Mouse (Mus musculus) kidney, embryonic 14.5 days (tissue): ENCODE measurements around the gene Plce1. TPM values are rescaled to one million over a fixed set of nuclear protein-coding genes. Genes with fewer than 3 reads are reported as not detected.

Experiments used
- ATAC-seq: fragments of 200-750 bp; cut with Nextera tagmentation; 2 replicates; pipeline ENCODE4 v1.8.0; 2017; ENCODE audit warnings: moderate number of reproducible peaks, mild to moderate bottlenecking, moderate TSS enrichment, moderate library complexity; ENCODE audit not compliant: low FRiP score, low TSS enrichment
- H3K27ac ChIP-seq: fragments of 300-500 bp; sonication (generic); 2 replicates; pipeline ENCODE4 v1.5.1; 2014; ENCODE audit warnings: low read depth, mild to moderate bottlenecking, low read length, moderate library complexity, mixed read lengths
- H3K27me3 ChIP-seq: fragments of 300-500 bp; sonication (generic); 2 replicates; pipeline ENCODE4 v1.6.1; 2014; ENCODE audit warnings: mild to moderate bottlenecking, low read length; ENCODE audit not compliant: control insufficient read depth, insufficient read depth
- H3K36me3 ChIP-seq: fragments of 300-500 bp; sonication (generic); 2 replicates; pipeline ENCODE4 v1.6.1; 2014; ENCODE audit warnings: low read length, mixed read lengths; ENCODE audit not compliant: control insufficient read depth, insufficient read depth
- H3K4me1 ChIP-seq: fragments of 300-500 bp; sonication (generic); 2 replicates; pipeline ENCODE4 v1.6.1; 2014; ENCODE audit warnings: low read length, mixed read lengths; ENCODE audit not compliant: control insufficient read depth, insufficient read depth
- H3K4me2 ChIP-seq: fragments of 300-500 bp; sonication (generic); replicated peaks from 2 replicates; pipeline ENCODE4 v1.6.1; 2014; ENCODE audit warnings: low read depth, mild to moderate bottlenecking, low read length
- H3K4me3 ChIP-seq: fragments of 300-500 bp; sonication (generic); 2 replicates; pipeline ENCODE4 v1.5.1; 2014; ENCODE audit warnings: mild to moderate bottlenecking, low read length
- H3K9ac ChIP-seq: fragments of 300-500 bp; sonication (generic); 2 replicates; pipeline ENCODE4 v1.6.1; 2014; ENCODE audit warnings: low read depth, mild to moderate bottlenecking, low read length, moderate library complexity
- H3K9me3 ChIP-seq: fragments of 300-500 bp; sonication (generic); 2 replicates; pipeline ENCODE4 v1.6.1; 2016; ENCODE audit warnings: low read length; ENCODE audit not compliant: control insufficient read depth
- WGBS: fragments of 180-500 bp; shearing (Covaris S2); extraction: QIAGEN DNeasy Blood & Tissue Kit; methylation state at CpG from one replicate; pipeline ENCODE4 v1.1.7; 2014; 5-methylcytosine and 5-hydroxymethylcytosine counted together
- polyA plus RNA-seq: library from polyadenylated mRNA; unstranded; fragments of >200 nt; fragmentation: Nextera tagmentation; extraction: Ambion mirVana; gene quantifications from 2 replicates; pipeline ENCODE4 v1.2.1, GENCODE M21; 2014

Plce1 gene
- polyA plus RNA-seq, 1 experiment from 2014 or later: 3.6 TPM

- no peaks in the 10 kb centered on the region for H3K36me3 ChIP-seq
- ATAC-seq: no peak
- no peaks in the 10 kb centered on the region for H3K4me1 ChIP-seq
- H3K9me3 ChIP-seq: no peaks in the 10 kb centered on the region
- no peaks in the 10 kb centered on the region for H3K27me3 ChIP-seq
- no peak overlapping the region for H3K4me3 ChIP-seq
- 85% methylated on average over 4 of the region's 4 CpGs for WGBS
- no peak overlapping the region for H3K9ac ChIP-seq
- H3K27ac ChIP-seq: no peak overlapping the region
- no peak overlapping the region for H3K4me2 ChIP-seq
Measured at GRCm38 (mm10) chr19:38460696-38461095, 20.2 kb upstream of the Plce1 start.

GRCm38 (mm10) chr19:38470257-38470893 is 10.5 kb upstream of the Plce1 start:
- no peak for ATAC-seq
- Histone ChIP-seq H3K9me3 (no peaks in the 10 kb centered on the region), H3K9ac (no peak overlapping the region), H3K4me3 (no peak overlapping the region), H3K4me2 (no peak overlapping the region), H3K4me1 (no peaks in the 10 kb centered on the region), H3K36me3 (no peaks in the 10 kb centered on the region), H3K27ac (no peak overlapping the region), H3K27me3 (no peaks in the 10 kb centered on the region)
- WGBS: 59% methylated on average over 10 of the region's 10 CpGs

GRCm38 (mm10) chr19:38475394-38475793 is 5.5 kb upstream of the Plce1 start:
- H3K36me3 ChIP-seq: no peaks in the 10 kb centered on the region
- no peak overlapping the region for H3K4me3 ChIP-seq
- WGBS: 58% methylated on average over 7 of the region's 7 CpGs
- no peaks in the 10 kb centered on the region for H3K4me1 ChIP-seq
- no peaks in the 10 kb centered on the region for H3K27me3 ChIP-seq
- no peak overlapping the region for H3K9ac ChIP-seq
- no peak for ATAC-seq
- H3K27ac ChIP-seq: no peak overlapping the region
- no peak overlapping the region for H3K4me2 ChIP-seq
- H3K9me3 ChIP-seq: no peaks in the 10 kb centered on the region

- H3K4me2 ChIP-seq: no peak overlapping the region
- peak; percentile 85 for ATAC-seq
- H3K27me3 ChIP-seq: peaks cover 7% of the 10 kb centered on the region
- no peak overlapping the region for H3K9ac ChIP-seq
- H3K36me3 ChIP-seq: no peaks in the 10 kb centered on the region
- 26% methylated on average over 5 of the region's 5 CpGs for WGBS
- H3K9me3 ChIP-seq: no peaks in the 10 kb centered on the region
- no peak overlapping the region for H3K27ac ChIP-seq
- 0 out of 2 replicates have a peak, but pooled peaks cover 3% of the 10 kb centered on the region for H3K4me1 ChIP-seq
- no peak overlapping the region for H3K4me3 ChIP-seq
Measured at GRCm38 (mm10) chr19:38478286-38478685, 2.6 kb upstream of the Plce1 start.

- Histone ChIP-seq H3K27me3 (peaks cover 9% of the 10 kb centered on the region), H3K9me3 (no peaks in the 10 kb centered on the region), H3K27ac (no peak overlapping the region), H3K4me1 (0 out of 2 replicates have a peak, but pooled peaks cover 3% of the 10 kb centered on the region), H3K36me3 (no peaks in the 10 kb centered on the region), H3K9ac (no peak overlapping the region), H3K4me2 (no peak overlapping the region), H3K4me3 (no peak overlapping the region)
- 33% methylated on average over 7 of the region's 7 CpGs for WGBS
- ATAC-seq: no peak
Measured at GRCm38 (mm10) chr19:38478948-38479347, 2.0 kb upstream of the Plce1 start.

- H3K27me3 ChIP-seq: peaks cover 9% of the 10 kb centered on the region
- 83% methylated on average over 5 of the region's 5 CpGs for WGBS
- no peak overlapping the region for H3K4me3 ChIP-seq
- H3K36me3 ChIP-seq: no peaks in the 10 kb centered on the region
- H3K4me1 ChIP-seq: 0 out of 2 replicates have a peak, but pooled peaks cover 3% of the 10 kb centered on the region
- H3K4me2 ChIP-seq: no peak overlapping the region
- no peak overlapping the region for H3K9ac ChIP-seq
- no peak overlapping the region for H3K27ac ChIP-seq
- no peaks in the 10 kb centered on the region for H3K9me3 ChIP-seq
- ATAC-seq: no peak
Measured at GRCm38 (mm10) chr19:38479473-38479872, 1.4 kb upstream of the Plce1 start.

- 10% methylated on average over 12 of the region's 12 CpGs for WGBS
- Histone ChIP-seq H3K4me1 (0 out of 2 replicates have a peak, but pooled peaks cover 3% of the 10 kb centered on the region), H3K4me3 (peak overlapping the region; percentile 61), H3K9me3 (no peaks in the 10 kb centered on the region), H3K36me3 (no peaks in the 10 kb centered on the region), H3K27me3 (peaks cover 9% of the 10 kb centered on the region), H3K4me2 (peak overlapping the region; percentile 96), H3K9ac (peak overlapping the region; percentile 67; the same call in 1 of the 2 replicates), H3K27ac (no peak overlapping the region)
- no peak for ATAC-seq
Measured at GRCm38 (mm10) chr19:38480156-38480720, 671 bp upstream of the Plce1 start.

- ATAC-seq: no peak
- Histone ChIP-seq H3K4me1 (0 out of 2 replicates have a peak, but pooled peaks cover 3% of the 10 kb centered on the region), H3K36me3 (no peaks in the 10 kb centered on the region), H3K27ac (no peak overlapping the region), H3K27me3 (peaks cover 9% of the 10 kb centered on the region), H3K9ac (peak overlapping the region; percentile 67; the same call in 1 of the 2 replicates), H3K4me3 (peak overlapping the region; percentile 61), H3K9me3 (no peaks in the 10 kb centered on the region), H3K4me2 (peak overlapping the region; percentile 96)
- WGBS: 23% methylated on average over 8 of the region's 8 CpGs
Measured at GRCm38 (mm10) chr19:38481906-38482305, 997 bp downstream of the Plce1 start.
